Mouse (Mus musculus) stomach, postnatal 0 days (tissue): Measurements from ENCODE around the gene Sergef.

Source experiments
- CTCF ChIP-seq: IDR thresholded peaks from 2 replicates; pipeline ENCODE4 v1.5.1; 2016; ENCODE audit warnings: antibody characterized with exemption, low read depth, mild to moderate bottlenecking, moderate library complexity
- EP300 ChIP-seq: optimal IDR thresholded peaks from 2 replicates; pipeline ENCODE3; 2016; ENCODE audit warnings: antibody characterized with exemption

GRCm38 (mm10) chr7:46399676-46400075 lies 239.9 kb downstream of the Sergef start:
- TF ChIP-seq CTCF (no peak), EP300 (no peak)
